Mouse (Mus musculus) midbrain, embryonic 10.5 days (tissue): Measurements from ENCODE around the gene Ccdc88c. TPM values are rescaled to one million over a fixed set of nuclear protein-coding genes. Genes with fewer than 3 reads are reported as not detected.
"Not testable (repeated sequence)": the region's sequence is repeated elsewhere in the genome, so short reads cannot be mapped to it uniquely, and the experiment has no call there.

Experiments used
- DNase-seq: peaks from one replicate; pipeline ENCODE4 v3.0.0-alpha.2; 2017; ENCODE audit warnings: low spot score
- H3K27ac ChIP-seq: fragments of 300-500 bp; sonication (generic); replicated peaks from 2 replicates; pipeline ENCODE4 v1.5.1; 2016; ENCODE audit warnings: mild to moderate bottlenecking
- H3K27me3 ChIP-seq: fragments of 300-500 bp; sonication (generic); 2 replicates; pipeline ENCODE4 v1.6.1; 2016; ENCODE audit warnings: low read depth, mild to moderate bottlenecking; ENCODE audit not compliant: poor library complexity, severe bottlenecking
- H3K36me3 ChIP-seq: fragments of 300-500 bp; sonication (generic); 2 replicates; pipeline ENCODE4 v1.6.1; 2016; ENCODE audit warnings: mild to moderate bottlenecking, moderate library complexity
- H3K4me1 ChIP-seq: fragments of 300-500 bp; sonication (generic); 2 replicates; pipeline ENCODE4 v1.6.1; 2016
- H3K4me3 ChIP-seq: fragments of 300-500 bp; sonication (generic); 2 replicates; pipeline ENCODE4 v1.5.1; 2016; ENCODE audit warnings: mild to moderate bottlenecking, moderate library complexity
- H3K9me3 ChIP-seq: fragments of 300-500 bp; sonication (generic); replicated peaks from 2 replicates; pipeline ENCODE4 v1.6.1; 2016; ENCODE audit warnings: mild to moderate bottlenecking
- WGBS: fragments of 180-500 bp; shearing (Covaris S2); methylation state at CpG from one replicate; pipeline ENCODE4 v1.1.7; 2016; 5-methylcytosine and 5-hydroxymethylcytosine counted together
- polyA plus RNA-seq: library from polyadenylated mRNA; unstranded; fragments of >200 nt; fragmentation: Nextera tagmentation; extraction: Ambion mirVana; gene quantifications from 2 replicates; pipeline ENCODE4 v1.2.1, GENCODE M21; 2016

Ccdc88c gene
- polyA plus RNA-seq, 1 experiment from 2014 or later, result 14.8 TPM

GRCm38 (mm10) chr12:101014549-101015164, 14.2 kb downstream of the Ccdc88c start:
- H3K9me3 ChIP-seq, result no peaks in the 10 kb centered on the region
- no peaks in the 10 kb centered on the region for H3K27me3 ChIP-seq
- 82% methylated on average over 10 of the region's 10 CpGs for WGBS
- peaks cover 19% of the 10 kb centered on the region for H3K36me3 ChIP-seq
- peaks cover 89% of the 10 kb centered on the region for H3K4me1 ChIP-seq
- no peak overlapping the region for H3K4me3 ChIP-seq
- DNase-seq, result no peak
- 0 out of 2 replicates have a peak overlapping the region, but pooled peaks have one; percentile 19 for H3K27ac ChIP-seq

- not testable (repeated sequence) for H3K4me3 ChIP-seq, DNase-seq, H3K9me3 ChIP-seq, H3K27me3 ChIP-seq
- peaks cover 85% of the 10 kb centered on the region for H3K4me1 ChIP-seq
- WGBS, result 87% methylated on average over 9 of the region's 9 CpGs
- H3K27ac ChIP-seq, result 0 out of 2 replicates have a peak overlapping the region, but pooled peaks have one; percentile 28
- peaks cover 17% of the 10 kb centered on the region for H3K36me3 ChIP-seq
Measured at GRCm38 (mm10) chr12:101013668-101014067, 15.2 kb downstream of the Ccdc88c start.

GRCm38 (mm10) chr12:101013078-101013665, 15.7 kb downstream of the Ccdc88c start:
- Histone ChIP-seq H3K9me3 (no peaks in the 10 kb centered on the region), H3K27ac (peak overlapping the region; percentile 52), H3K36me3 (peaks cover 17% of the 10 kb centered on the region), H3K4me3 (no peak overlapping the region), H3K27me3 (no peaks in the 10 kb centered on the region), H3K4me1 (peaks cover 85% of the 10 kb centered on the region)
- DNase-seq, result no peak
- 60% methylated on average over 8 of the region's 8 CpGs for WGBS

GRCm38 (mm10) chr12:101012197-101013077, 16.4 kb downstream of the Ccdc88c start:
- peak overlapping the region; percentile 52 for H3K27ac ChIP-seq
- WGBS, result 33% methylated on average over 17 of the region's 17 CpGs
- H3K27me3 ChIP-seq, result no peaks in the 10 kb centered on the region
- no peaks in the 10 kb centered on the region for H3K9me3 ChIP-seq
- no peak for DNase-seq
- H3K36me3 ChIP-seq, result peaks cover 15% of the 10 kb centered on the region
- peaks cover 85% of the 10 kb centered on the region for H3K4me1 ChIP-seq
- no peak overlapping the region for H3K4me3 ChIP-seq

- no peaks in the 10 kb centered on the region for H3K27me3 ChIP-seq
- no peaks in the 10 kb centered on the region for H3K9me3 ChIP-seq
- H3K36me3 ChIP-seq, result peaks cover 5% of the 10 kb centered on the region; the same call in 1 of the 2 replicates
- H3K4me1 ChIP-seq, result peaks cover 83% of the 10 kb centered on the region
- no peak for DNase-seq
- H3K27ac ChIP-seq, result no peak overlapping the region
- no peak overlapping the region for H3K4me3 ChIP-seq
- 87% methylated on average over 7 of the region's 7 CpGs for WGBS
Measured at GRCm38 (mm10) chr12:101011017-101011416, 17.8 kb downstream of the Ccdc88c start.

- peaks cover 8% of the 10 kb centered on the region; the same call in 1 of the 2 replicates for H3K36me3 ChIP-seq
- WGBS, result 72% methylated on average over 10 of the region's 10 CpGs
- H3K9me3 ChIP-seq, result no peaks in the 10 kb centered on the region
- H3K4me1 ChIP-seq, result peaks cover 83% of the 10 kb centered on the region
- DNase-seq, result no peak
- no peaks in the 10 kb centered on the region for H3K27me3 ChIP-seq
- no peak overlapping the region for H3K27ac ChIP-seq
- H3K4me3 ChIP-seq, result no peak overlapping the region
Measured at GRCm38 (mm10) chr12:101010148-101010920, 18.5 kb downstream of the Ccdc88c start.

- Histone ChIP-seq H3K27ac (no peak overlapping the region), H3K4me3 (no peak overlapping the region), H3K9me3 (no peaks in the 10 kb centered on the region), H3K27me3 (no peaks in the 10 kb centered on the region), H3K4me1 (peaks cover 83% of the 10 kb centered on the region), H3K36me3 (peaks cover 8% of the 10 kb centered on the region; the same call in 1 of the 2 replicates)
- no peak for DNase-seq
- WGBS, result 85% methylated on average over 4 of the region's 4 CpGs
Measured at GRCm38 (mm10) chr12:101009225-101009624, 19.6 kb downstream of the Ccdc88c start.

GRCm38 (mm10) chr12:101008648-101009047, 20.2 kb downstream of the Ccdc88c start:
- Histone ChIP-seq H3K27ac (peak overlapping the region; percentile 65; the same call in 1 of the 2 replicates), H3K4me1 (peaks cover 83% of the 10 kb centered on the region), H3K36me3 (peaks cover 8% of the 10 kb centered on the region; the same call in 1 of the 2 replicates), H3K4me3 (no peak overlapping the region), H3K27me3 (no peaks in the 10 kb centered on the region; the same call in 1 of the 2 replicates), H3K9me3 (no peaks in the 10 kb centered on the region)
- WGBS, result 29% methylated on average over 4 of the region's 4 CpGs
- DNase-seq, result no peak

GRCm38 (mm10) chr12:101007968-101008481, 20.8 kb downstream of the Ccdc88c start:
- WGBS, result 37% methylated on average over 10 of the region's 10 CpGs
- H3K4me1 ChIP-seq, result peaks cover 83% of the 10 kb centered on the region

GRCm38 (mm10) chr12:101007427-101007826, 21.4 kb downstream of the Ccdc88c start:
- Histone ChIP-seq H3K4me1 (peaks cover 83% of the 10 kb centered on the region), H3K9me3 (no peaks in the 10 kb centered on the region), H3K36me3 (peaks cover 8% of the 10 kb centered on the region; the same call in 1 of the 2 replicates), H3K27ac (no peak overlapping the region), H3K27me3 (no peaks in the 10 kb centered on the region; the same call in 1 of the 2 replicates), H3K4me3 (no peak overlapping the region)
- WGBS, result 82% methylated on average over 9 of the region's 9 CpGs
- DNase-seq, result no peak

More at GRCm38 (mm10) chr12:101007968-101008481, 20.8 kb downstream of the Ccdc88c start:
- DNase-seq, result no peak
- H3K36me3 ChIP-seq, result peaks cover 8% of the 10 kb centered on the region; the same call in 1 of the 2 replicates
- no peak overlapping the region for H3K4me3 ChIP-seq
- H3K9me3 ChIP-seq, result no peaks in the 10 kb centered on the region
- no peaks in the 10 kb centered on the region; the same call in 1 of the 2 replicates for H3K27me3 ChIP-seq
- peak overlapping the region; percentile 65 for H3K27ac ChIP-seq

GRCm38 (mm10) chr12:101005665-101006420, 23.0 kb downstream of the Ccdc88c start:
- Histone ChIP-seq H3K27ac (no peak overlapping the region), H3K27me3 (no peaks in the 10 kb centered on the region; the same call in 1 of the 2 replicates), H3K4me3 (no peak overlapping the region), H3K9me3 (no peaks in the 10 kb centered on the region), H3K36me3 (peaks cover 10% of the 10 kb centered on the region; the same call in 1 of the 2 replicates), H3K4me1 (peaks cover 91% of the 10 kb centered on the region)
- DNase-seq, result no peak
- WGBS, result 89% methylated on average over 12 of the region's 12 CpGs
